Comparison of ENCODE assay signal across 8 mouse cellular contexts in genomic region chr11:114523444-114524238, GRCm38 (mm10).
DNase-seq lines count a peak whose midpoint lies in the region; ATAC-seq and TF ChIP-seq lines count a peak whose summit lies in the region.

No protein-coding gene starts in this region.

- H3K27ac ChIP-seq in gastrocnemius, adult 2 months, result no peak overlapping the region
- no peak overlapping the region for H3K27ac ChIP-seq in lung, postnatal 0 days (ENCODE audit: low read length)

- no peaks in the 10 kb centered on the region for H3K4me1 ChIP-seq in lung, postnatal 0 days (ENCODE audit: insufficient read depth, low read depth, low read length)

- no peaks in the 10 kb centered on the region for H3K27me3 ChIP-seq in lung, postnatal 0 days (replicated peaks; ENCODE audit: insufficient read depth, low read length)

- no peak for TF ChIP-seq EP300 in lung, postnatal 0 days (IDR thresholded peaks at IDR 0.05)

- WGBS in large intestine, adult 2 months, result 45% methylated on average over 6 of the region's 6 CpGs
- WGBS in lung, postnatal 0 days, result 42% methylated on average over 6 of the region's 6 CpGs

- TF ChIP-seq CTCF in gastrocnemius, adult 2 months (IDR thresholded peaks at IDR 0.05), result peak; percentile 85
- peak; percentile 92 for TF ChIP-seq CTCF in lung, postnatal 0 days (IDR thresholded peaks at IDR 0.05)

- no peak overlapping the region for H3K4me3 ChIP-seq in gastrocnemius, adult 2 months
- H3K4me3 ChIP-seq in lung, postnatal 0 days (ENCODE audit: low read depth, low read length), result no peak overlapping the region

- no peak overlapping the region for H3K4me2 ChIP-seq in lung, postnatal 0 days (replicated peaks; ENCODE audit: low read depth, low read length)

- no peak for ATAC-seq in lung, postnatal 0 days

- peak; percentile 50 for DNase-seq in A20 (ENCODE audit: low read depth, low spot score)
- peak; percentile 85 for DNase-seq in R1 (ENCODE audit: low read depth, low spot score)
- DNase-seq in cerebellum, postnatal 14 days, result peak; percentile 89 to 96
- DNase-seq in gastrocnemius, adult 2 months, result peak; percentile 77
- DNase-seq in large intestine, adult 2 months (ENCODE audit: low read depth, low spot score), result peak; percentile 1
- peak; percentile 57 for DNase-seq in lung, postnatal 0 days (ENCODE audit: low spot score)
- peak; percentile 83 for DNase-seq in right cerebral cortex, postnatal 4 days
- DNase-seq in urinary bladder, postnatal 25 days (ENCODE audit: low spot score), result peak; percentile 65

- no peaks in the 10 kb centered on the region for H3K9me3 ChIP-seq in lung, postnatal 0 days (ENCODE audit: low read length)

- H3K36me3 ChIP-seq in lung, postnatal 0 days (ENCODE audit: insufficient read depth, low read length), result no peaks in the 10 kb centered on the region

- intact Hi-C loops in gastrocnemius, adult 2 months (cut with DNase I), result loop anchor here (2.0 kb wide), 1 partner anchor 113 kb away; no protein-coding TSS in a partner anchor

- H3K9ac ChIP-seq in lung, postnatal 0 days (replicated peaks; ENCODE audit: low read depth), result no peak overlapping the region

Comparison
In these comparisons a context has a peak if more than half of its experiments do, and no peak if none do; other contexts are left out.
1. DNase-seq: peak in every context shown above with its lines; median percentile 92 in cerebellum, postnatal 14 days; 85 in R1; 83 in right cerebral cortex, postnatal 4 days; 77 in gastrocnemius, adult 2 months; 65 in urinary bladder, postnatal 25 days; 57 in lung, postnatal 0 days; 50 in A20; 1 in large intestine, adult 2 months.